In the genomic region with DNA sequence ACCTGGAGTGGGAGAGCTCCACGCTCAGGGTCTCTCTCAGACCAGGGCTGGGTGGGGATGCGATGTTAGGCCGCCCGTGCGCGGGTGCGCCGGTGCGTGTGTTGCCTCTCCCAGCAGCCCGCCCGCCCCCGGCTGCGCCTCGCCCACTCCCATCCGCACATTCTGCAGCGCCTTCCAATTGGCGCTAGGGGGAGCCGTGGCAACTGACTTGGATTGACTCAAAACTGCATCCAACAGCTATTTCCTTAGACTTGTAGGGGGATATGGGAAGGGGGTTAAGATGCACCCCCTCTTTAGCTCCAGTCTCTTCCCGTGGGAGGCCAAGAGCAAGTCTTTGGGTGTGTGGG, we compare ENCODE assay signal across 8 mouse cellular contexts. TPM values are rescaled to one million over a fixed set of nuclear protein-coding genes. Genes with fewer than 3 reads are reported as not detected.
DNase-seq lines count a peak whose midpoint lies in the region; ATAC-seq and TF ChIP-seq lines count a peak whose summit lies in the region.

No protein-coding gene starts in this region.

- peak; percentile 85 for DNase-seq in ES-CJ7 (ENCODE audit: low read depth, low spot score)
- peak; percentile 87 for DNase-seq in brain, embryonic 18.5 days (ENCODE audit: low read depth, low spot score)
- DNase-seq in layer of hippocampus, postnatal 25 days (ENCODE audit: extremely low spot score in 1 of 2, low spot score in 1 of 2), result peak; percentile 85
- DNase-seq in lung, postnatal 0 days (ENCODE audit: low spot score), result peak; percentile 91
- DNase-seq in ovary, postnatal 14 days (ENCODE audit: low spot score), result peak; percentile 73
- peak; percentile 65 to 68 for DNase-seq in thymus, postnatal 36 days

- no peaks in the 10 kb centered on the region for H3K9me3 ChIP-seq in forebrain, embryonic 16.5 days (ENCODE audit: control insufficient read depth, low read length)
- no peaks in the 10 kb centered on the region for H3K9me3 ChIP-seq in hindbrain, embryonic 13.5 days
- H3K9me3 ChIP-seq in lung, postnatal 0 days (ENCODE audit: low read length), result no peaks in the 10 kb centered on the region

- no peaks in the 10 kb centered on the region for H3K36me3 ChIP-seq in forebrain, embryonic 16.5 days (ENCODE audit: control insufficient read depth, insufficient read depth)
- H3K36me3 ChIP-seq in hindbrain, embryonic 13.5 days, result no peaks in the 10 kb centered on the region
- no peaks in the 10 kb centered on the region for H3K36me3 ChIP-seq in lung, postnatal 0 days (ENCODE audit: insufficient read depth, low read length)

- peak; percentile 49 for ATAC-seq in forebrain, embryonic 16.5 days
- peak; percentile 37 for ATAC-seq in hindbrain, embryonic 13.5 days (ENCODE audit: low FRiP score)
- peak; percentile 7; the same call in 1 of the 2 replicates for ATAC-seq in lung, postnatal 0 days

- H3K4me2 ChIP-seq in forebrain, embryonic 16.5 days (ENCODE audit: low read length), result peak overlapping the region; percentile 100
- H3K4me2 ChIP-seq in hindbrain, embryonic 13.5 days, result peak overlapping the region; percentile 97
- H3K4me2 ChIP-seq in lung, postnatal 0 days (replicated peaks; ENCODE audit: low read depth, low read length), result peak overlapping the region; percentile 94

- TF ChIP-seq EP300 in lung, postnatal 0 days (IDR thresholded peaks at IDR 0.05), result no peak

- peak overlapping the region; percentile 59 for H3K4me3 ChIP-seq in forebrain, embryonic 16.5 days (replicated peaks; ENCODE audit: low read length)
- peak overlapping the region; percentile 97 for H3K4me3 ChIP-seq in hindbrain, embryonic 13.5 days
- peak overlapping the region; percentile 48 for H3K4me3 ChIP-seq in lung, postnatal 0 days (ENCODE audit: low read depth, low read length)

- 0 out of 2 replicates have a peak, but pooled peaks cover 2% of the 10 kb centered on the region for H3K27me3 ChIP-seq in forebrain, embryonic 16.5 days (replicated peaks; ENCODE audit: control insufficient read depth, insufficient read depth, low read length)
- H3K27me3 ChIP-seq in hindbrain, embryonic 13.5 days, result peaks cover 2% of the 10 kb centered on the region; the same call in 1 of the 2 replicates
- no peaks in the 10 kb centered on the region for H3K27me3 ChIP-seq in lung, postnatal 0 days (replicated peaks; ENCODE audit: insufficient read depth, low read length)

- peak overlapping the region; percentile 86 for H3K27ac ChIP-seq in forebrain, embryonic 16.5 days (ENCODE audit: low read length)
- H3K27ac ChIP-seq in hindbrain, embryonic 13.5 days, result peak overlapping the region; percentile 88
- peak overlapping the region; percentile 99 for H3K27ac ChIP-seq in lung, postnatal 0 days (ENCODE audit: low read length)

- WGBS in forebrain, embryonic 16.5 days, result under 1% methylated on average over 19 of the region's 19 CpGs
- under 1% methylated on average over 19 of the region's 19 CpGs for WGBS in hindbrain, embryonic 13.5 days
- WGBS in lung, postnatal 0 days, result 0% methylated on average over 19 of the region's 19 CpGs

- H3K9ac ChIP-seq in forebrain, embryonic 16.5 days (replicated peaks; ENCODE audit: low read depth, low read length), result peak overlapping the region; percentile 87
- H3K9ac ChIP-seq in hindbrain, embryonic 13.5 days, result peak overlapping the region; percentile 78
- H3K9ac ChIP-seq in lung, postnatal 0 days (replicated peaks; ENCODE audit: low read depth), result peak overlapping the region; percentile 64

- peak; percentile 85 for TF ChIP-seq CTCF in lung, postnatal 0 days (IDR thresholded peaks at IDR 0.05)

- H3K4me1 ChIP-seq in forebrain, embryonic 16.5 days (replicated peaks; ENCODE audit: control insufficient read depth, insufficient read depth, low read length), result peaks cover 32% of the 10 kb centered on the region
- peaks cover 57% of the 10 kb centered on the region for H3K4me1 ChIP-seq in hindbrain, embryonic 13.5 days (replicated peaks)
- H3K4me1 ChIP-seq in lung, postnatal 0 days (ENCODE audit: insufficient read depth, low read depth, low read length), result peaks cover 5% of the 10 kb centered on the region; the same call in 1 of the 2 replicates

RNA-seq across cellular contexts. Expression of gene Ier5l, which starts 4.2 kb away (rescaled TPM):
- 1.5 and 1.8 TPM in 2 replicates for polyA plus RNA-seq in forebrain, embryonic 16.5 days (2015; fragmentation: Nextera tagmentation; extraction: Ambion mirVana)
- 2.1 and 2.9 TPM in 2 replicates for polyA plus RNA-seq in hindbrain, embryonic 13.5 days (2015; fragmentation: Nextera tagmentation; extraction: Ambion mirVana)
- 10 to 100 TPM; 12.8 to 13.1 TPM for total RNA-seq in layer of hippocampus, postnatal 25 days (2021)
- polyA plus RNA-seq in lung, postnatal 0 days (2015; fragmentation: Nextera tagmentation; extraction: Ambion mirVana), result 3.6 and 4.0 TPM in 2 replicates

RNA-seq across cellular contexts. Expression of gene Ptpa, which starts 53.9 kb away (rescaled TPM):
- 146 and 163 TPM in 2 replicates for polyA plus RNA-seq in forebrain, embryonic 16.5 days (2015; fragmentation: Nextera tagmentation; extraction: Ambion mirVana)
- polyA plus RNA-seq in hindbrain, embryonic 13.5 days (2015; fragmentation: Nextera tagmentation; extraction: Ambion mirVana), result 129 and 133 TPM in 2 replicates
- 100 to 1,000 TPM; 163 to 169 TPM for total RNA-seq in layer of hippocampus, postnatal 25 days (2021)
- polyA plus RNA-seq in lung, postnatal 0 days (2015; fragmentation: Nextera tagmentation; extraction: Ambion mirVana), result 88.0 and 93.3 TPM in 2 replicates

RNA-seq across cellular contexts. Expression of gene Crat, which starts 54.2 kb away (rescaled TPM):
- polyA plus RNA-seq in forebrain, embryonic 16.5 days (2015; fragmentation: Nextera tagmentation; extraction: Ambion mirVana), result 21.3 and 21.4 TPM in 2 replicates
- polyA plus RNA-seq in hindbrain, embryonic 13.5 days (2015; fragmentation: Nextera tagmentation; extraction: Ambion mirVana), result 22.1 and 24.0 TPM in 2 replicates
- 10 to 100 TPM; 49.6 to 51.1 TPM for total RNA-seq in layer of hippocampus, postnatal 25 days (2021)
- polyA plus RNA-seq in lung, postnatal 0 days (2015; fragmentation: Nextera tagmentation; extraction: Ambion mirVana), result 36.5 and 37.4 TPM in 2 replicates

Comparison
In these comparisons a context has a peak if more than half of its experiments do, and no peak if none do; other contexts are left out.
1. Peak in every context shown above with its lines: DNase-seq, ATAC-seq, H3K4me3 ChIP-seq and H3K27ac ChIP-seq.